Mouse (Mus musculus): ENCODE results near the gene Sars.

DNA sequence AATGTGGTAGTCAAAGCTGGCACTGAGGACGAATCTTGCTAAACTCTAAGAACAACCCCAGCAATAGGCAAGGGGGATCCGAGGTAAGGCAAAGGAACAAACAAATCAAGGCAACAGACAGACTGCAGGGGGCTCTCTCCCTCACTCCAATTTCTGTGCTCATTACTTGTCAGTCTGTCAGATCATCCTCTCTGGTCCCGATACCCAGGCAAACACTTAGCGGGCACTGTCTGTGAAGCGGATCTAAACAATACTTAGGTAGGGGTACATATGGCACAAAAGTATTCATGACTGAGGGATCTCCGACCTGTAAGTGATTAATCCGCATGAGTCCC is 8.7 kb downstream of the Sars start:
- TF ChIP-seq TCF12 (IDR thresholded peaks at IDR 0.05; ENCODE audit: insufficient read depth, poor library complexity, severe bottlenecking) (no peak), MAX (IDR thresholded peaks at IDR 0.05; ENCODE audit: low read depth) (no peak), TCF3 (IDR thresholded peaks at IDR 0.05; ENCODE audit: insufficient read length, low read depth) (no peak), POLR2A (IDR thresholded peaks at IDR 0.05; ENCODE audit: insufficient read length, low read depth) (no peak), USF1 (IDR thresholded peaks at IDR 0.05; ENCODE audit: low read depth) (no peak), MYOD1 (IDR thresholded peaks at IDR 0.05; ENCODE audit: control insufficient read depth in 1 of 3, insufficient read length in 2 of 3, low read depth in 2 of 3) (no peak), MYOG (IDR thresholded peaks at IDR 0.05; ENCODE audit: control insufficient read depth in 1 of 3, insufficient read depth in 1 of 3, insufficient read length in 2 of 3, low read depth in 2 of 3) (no peak), SRF (IDR thresholded peaks at IDR 0.05; ENCODE audit: control insufficient read depth, insufficient read length, low read depth) (no peak)
